Mouse (Mus musculus) G1E (cell line): ENCODE measurements at regions not wholly inside any gene's neighbourhood (a gene's known extent, or its start where the extent isn't known, plus 50 kb on each side); places are given as distances from the start of the nearest gene placed in this dataset.

Experiments used
- CTCF ChIP-seq: IDR thresholded peaks from 2 replicates; pipeline ENCODE4 v1.5.1; 2012; ENCODE audit warnings: low read depth, low read length, inconsistent platforms, mixed read lengths
- GATA1 ChIP-seq: IDR thresholded peaks from 2 replicates; pipeline ENCODE4 v1.6.1; 2012; ENCODE audit warnings: borderline replicate concordance, low read length, inconsistent platforms, mixed read lengths
- TAL1 ChIP-seq: conservative IDR thresholded peaks from 2 replicates; pipeline ENCODE4 v1.6.1; 2012; ENCODE audit warnings: low read depth, low read length, inconsistent platforms, mixed read lengths

- TF ChIP-seq CTCF (no peak), TAL1 (no peak), GATA1 (no peak)
Measured at GRCm38 (mm10) chr10:117542351-117542750, 86.9 kb upstream of the Cpm start.
